Mouse (Mus musculus) v-Abl transformed pro-B cells (cell line): ENCODE measurements around the gene Prdm16.

Source experiments
- in situ Hi-C, 2 experiments: fragments of 400-800 bp; cut with MboI; formaldehyde crosslinking; loops; one replicate each; pipeline ENCODE4 v1.15.1; 2025; ENCODE audit not compliant: unreplicated experiment in 2 of 2

Prdm16 gene

DNA sequence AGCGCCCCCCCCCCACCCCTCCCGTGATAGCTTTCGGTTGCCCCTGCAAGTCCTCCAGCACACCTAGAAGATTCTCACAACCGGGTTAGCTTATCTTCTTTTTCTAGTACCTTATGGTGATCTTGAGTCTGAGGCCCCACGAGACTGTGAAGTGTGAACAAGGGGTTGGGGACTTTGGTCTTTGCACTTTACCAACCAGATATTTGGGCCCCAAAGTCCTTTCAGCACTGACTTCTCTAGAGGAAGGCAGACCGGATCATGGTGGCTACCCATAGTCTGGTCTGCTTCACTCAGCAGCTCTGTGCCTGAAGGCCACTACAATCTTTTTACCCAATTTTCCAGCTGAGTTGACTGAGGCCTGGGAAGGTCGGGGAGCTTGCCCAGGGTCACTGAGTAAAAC, 144.4 kb downstream of the Prdm16 start:
- in situ Hi-C loops: no loop called here

DNA sequence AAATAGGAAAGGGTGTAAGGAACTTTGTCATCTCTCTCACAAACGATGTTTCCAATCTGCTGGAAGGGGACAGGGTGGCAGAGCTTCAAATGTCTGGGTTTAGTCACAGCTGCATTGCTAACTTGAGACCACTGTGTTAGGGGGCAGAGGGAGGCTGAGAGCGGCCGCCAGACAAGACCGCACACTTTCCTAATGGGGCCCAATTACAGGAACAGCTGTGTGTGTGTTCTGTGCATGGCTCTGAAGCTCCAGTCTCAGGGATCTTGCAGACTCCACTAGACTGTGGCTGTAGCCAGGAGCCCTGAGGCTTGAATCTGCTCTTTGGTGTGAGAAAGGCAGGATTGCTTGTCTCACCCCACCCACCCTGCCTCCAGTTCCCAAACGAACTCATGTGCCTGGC, 148.6 kb downstream of the Prdm16 start:
- in situ Hi-C loops: no loop called here

DNA sequence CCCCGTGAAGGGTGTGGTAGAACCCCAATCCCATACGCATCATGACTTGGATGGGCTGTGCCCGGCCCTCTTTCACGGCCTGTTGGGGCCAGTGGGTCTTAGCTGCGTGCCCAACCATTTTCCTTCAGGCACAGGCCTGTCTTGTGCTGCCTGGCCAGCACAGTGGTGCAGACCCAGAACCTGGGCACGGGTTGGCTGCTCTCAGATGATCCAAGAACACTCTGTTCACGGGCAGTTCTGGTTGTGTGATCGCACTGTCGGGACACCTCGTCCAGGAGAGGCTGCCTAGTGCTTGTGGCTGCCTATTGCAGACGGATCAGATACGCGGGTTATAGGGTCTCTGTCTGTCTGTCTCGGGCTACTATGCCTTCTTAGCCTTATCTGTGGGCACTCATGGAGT, 154.0 kb downstream of the Prdm16 start:
- in situ Hi-C loops: no loop called here

DNA sequence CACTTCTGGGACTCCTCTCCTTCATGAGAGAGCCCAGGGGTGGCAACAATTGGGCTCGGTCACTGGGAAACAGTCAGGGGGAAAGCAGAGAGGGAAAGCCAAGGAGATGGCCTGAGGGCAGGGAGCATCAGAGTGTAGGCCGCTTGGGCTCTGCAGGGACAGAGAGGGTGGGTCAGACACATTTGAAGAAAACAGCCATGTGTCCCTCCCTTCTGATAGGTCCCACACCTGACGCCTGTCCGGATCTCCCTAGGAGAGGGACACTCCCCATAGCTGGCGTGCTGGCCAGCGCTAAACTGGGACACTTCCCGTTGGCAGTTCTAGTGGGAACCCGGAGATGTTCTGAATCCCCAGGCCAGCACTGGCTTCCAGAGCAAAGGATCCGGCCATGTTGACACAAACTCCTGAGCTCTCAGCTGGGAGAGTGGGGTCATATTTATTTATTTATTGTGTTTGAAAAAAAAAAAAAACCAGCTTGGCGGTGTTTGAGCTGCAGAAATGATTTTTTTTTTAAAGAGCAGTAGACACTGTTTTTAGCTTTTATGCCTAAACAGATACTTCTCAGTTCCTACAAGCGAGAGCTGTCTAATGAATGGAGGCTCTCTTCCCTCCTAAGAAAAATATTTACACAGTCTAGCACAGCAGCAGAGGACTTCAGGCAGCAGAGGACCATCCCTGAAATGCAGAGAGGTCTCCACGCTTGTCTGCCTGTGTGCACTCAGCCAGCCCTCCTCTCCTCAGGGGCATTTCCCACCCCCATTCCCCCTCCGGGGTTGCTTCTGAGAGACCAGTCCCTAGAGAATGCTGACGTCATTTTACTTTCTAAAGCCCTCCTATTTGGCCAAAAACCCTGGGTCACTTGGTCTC, 154.7 kb downstream of the Prdm16 start:
- in situ Hi-C loops: no loop called here

DNA sequence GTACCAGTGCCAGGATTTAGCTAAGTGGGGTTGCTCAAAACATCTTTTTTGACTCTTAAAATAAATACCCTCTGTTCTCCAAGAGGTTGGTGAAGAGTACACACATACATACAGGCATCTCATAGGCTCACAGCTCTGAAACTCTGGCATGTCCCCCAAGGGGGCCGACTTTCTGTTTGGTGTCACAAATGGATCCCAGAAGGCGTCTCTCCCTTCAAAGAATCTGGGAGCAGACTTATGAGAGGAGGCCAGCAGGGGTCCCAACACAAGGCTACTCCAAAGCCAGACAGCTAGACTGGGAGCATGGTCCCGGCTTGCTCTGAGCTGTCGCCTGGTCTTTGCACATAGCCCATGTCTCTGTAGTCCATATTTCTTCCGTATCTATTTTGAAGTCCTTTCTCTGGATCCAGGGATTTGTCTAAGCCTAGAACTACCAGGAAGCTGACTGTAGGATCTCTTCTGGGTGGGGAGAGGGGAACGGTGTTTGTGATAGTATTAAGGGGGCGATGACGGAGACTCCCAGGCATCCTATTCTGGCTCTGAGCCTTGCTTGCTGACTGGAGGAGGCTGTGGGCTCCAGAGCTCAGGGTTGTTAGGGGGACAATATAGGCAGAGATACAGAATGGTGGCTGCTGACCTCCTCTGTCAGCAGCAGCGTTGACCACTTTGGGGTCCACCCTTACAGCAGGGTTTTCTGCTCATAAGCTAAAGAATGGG, 156.0 kb downstream of the Prdm16 start:
- in situ Hi-C loops: no loop called here

DNA sequence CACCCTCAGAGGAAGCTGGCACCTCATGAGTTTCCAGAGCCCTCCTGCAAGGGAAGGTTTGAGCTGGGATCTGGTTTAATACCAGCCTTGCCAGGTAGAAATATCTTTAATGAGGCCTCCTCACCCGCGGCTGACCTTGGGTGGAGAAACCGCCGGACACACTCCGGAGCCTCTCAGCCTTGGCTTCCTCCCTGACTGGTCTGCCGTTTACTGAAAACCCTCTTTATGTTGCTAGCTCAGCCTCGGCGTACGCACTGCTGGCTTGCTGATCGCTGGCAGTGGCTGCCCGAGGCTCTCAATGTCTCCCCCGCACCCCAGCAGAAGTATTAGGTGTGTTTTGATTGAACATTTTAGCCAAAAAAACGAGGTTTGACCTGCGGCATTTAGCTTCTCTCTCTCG, 156.5 kb downstream of the Prdm16 start:
- in situ Hi-C loops: no loop called here

DNA sequence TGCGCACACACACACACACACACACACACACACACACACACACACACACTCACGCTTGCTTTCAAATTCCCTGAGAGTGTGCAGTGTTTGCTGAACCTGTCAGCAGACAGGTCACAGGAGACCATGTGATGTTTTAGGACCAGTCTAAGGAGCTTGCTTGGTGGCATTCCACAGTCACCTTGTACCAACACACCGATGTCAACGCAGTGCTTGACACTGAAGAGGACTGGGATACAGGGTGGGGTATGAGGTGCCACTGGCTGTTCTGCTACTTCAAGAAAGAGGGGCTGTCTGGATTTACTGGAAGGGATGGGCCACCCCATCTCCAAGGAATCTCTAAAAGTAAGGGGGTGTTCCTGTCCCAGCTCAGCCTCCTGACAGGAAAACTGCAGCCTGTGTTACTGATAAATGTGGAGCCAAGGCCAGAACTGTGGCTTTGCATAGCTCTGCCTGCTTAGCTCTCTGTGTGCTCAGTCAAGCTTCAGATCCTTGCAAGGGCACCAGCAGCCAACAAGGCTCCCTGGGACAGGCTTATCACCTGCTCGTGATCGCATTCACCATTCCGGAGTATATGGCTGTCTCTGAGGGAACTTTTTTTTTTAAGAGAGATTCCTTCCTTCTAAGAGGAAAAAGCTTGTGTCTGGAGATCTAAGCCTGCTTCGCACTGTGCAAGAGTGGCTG, 157.6 kb downstream of the Prdm16 start:
- in situ Hi-C loops: no loop called here

DNA sequence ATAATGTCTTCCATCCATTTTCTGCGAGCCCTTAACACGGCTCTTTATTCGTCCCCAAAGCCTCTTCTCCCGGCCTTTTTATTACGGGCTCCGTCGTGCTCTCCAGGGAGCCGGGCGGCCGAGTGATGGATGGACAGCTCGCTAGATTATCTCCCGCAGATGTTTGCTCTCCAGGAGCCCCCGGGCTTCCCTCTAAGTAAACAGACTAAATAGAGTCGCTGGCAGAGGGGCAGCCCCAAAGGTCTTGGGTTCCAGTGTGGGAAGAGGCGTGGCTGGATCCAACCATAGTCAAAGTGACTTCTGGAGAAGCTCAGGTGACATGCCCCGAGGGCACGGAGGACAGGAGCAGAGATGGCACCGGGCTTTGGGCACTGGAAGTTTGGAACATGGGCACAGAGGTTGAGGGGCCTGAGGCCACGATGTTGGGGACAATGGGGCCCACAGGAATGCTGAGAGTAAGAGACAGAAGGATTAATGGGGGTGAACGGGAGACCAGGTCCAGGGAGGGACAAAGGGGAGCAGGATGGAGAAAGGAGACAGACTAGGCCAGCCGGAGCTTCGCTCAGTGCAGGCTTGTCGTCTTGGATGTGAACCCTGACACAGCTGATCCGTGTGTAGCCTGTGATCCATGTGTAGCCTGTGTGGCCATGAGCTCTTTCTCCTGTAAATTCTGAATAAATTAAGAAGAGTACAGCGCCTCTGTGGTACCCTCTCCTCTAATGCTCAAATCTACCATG, 162.9 kb downstream of the Prdm16 start:
- in situ Hi-C loops: no loop called here

DNA sequence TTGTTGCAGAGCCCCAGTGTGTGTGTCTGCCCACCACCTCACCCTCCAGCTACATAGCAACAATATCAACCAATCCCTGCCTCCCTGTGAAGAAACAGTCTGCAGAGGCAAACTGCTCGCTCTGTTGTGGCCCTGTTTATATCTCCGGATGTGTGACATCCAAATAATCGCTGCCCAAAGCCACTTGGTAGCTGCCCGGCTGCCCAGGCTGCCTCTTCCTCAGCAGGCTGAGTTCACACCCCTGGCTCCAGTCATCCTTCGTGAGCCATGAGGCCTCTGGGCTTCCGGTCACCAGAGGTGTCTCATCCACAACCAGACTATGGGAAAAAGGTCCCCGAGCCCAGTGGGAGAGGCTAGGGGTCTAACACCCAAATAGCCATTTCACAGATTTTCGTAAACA, 164.1 kb downstream of the Prdm16 start:
- in situ Hi-C loops: no loop called here

DNA sequence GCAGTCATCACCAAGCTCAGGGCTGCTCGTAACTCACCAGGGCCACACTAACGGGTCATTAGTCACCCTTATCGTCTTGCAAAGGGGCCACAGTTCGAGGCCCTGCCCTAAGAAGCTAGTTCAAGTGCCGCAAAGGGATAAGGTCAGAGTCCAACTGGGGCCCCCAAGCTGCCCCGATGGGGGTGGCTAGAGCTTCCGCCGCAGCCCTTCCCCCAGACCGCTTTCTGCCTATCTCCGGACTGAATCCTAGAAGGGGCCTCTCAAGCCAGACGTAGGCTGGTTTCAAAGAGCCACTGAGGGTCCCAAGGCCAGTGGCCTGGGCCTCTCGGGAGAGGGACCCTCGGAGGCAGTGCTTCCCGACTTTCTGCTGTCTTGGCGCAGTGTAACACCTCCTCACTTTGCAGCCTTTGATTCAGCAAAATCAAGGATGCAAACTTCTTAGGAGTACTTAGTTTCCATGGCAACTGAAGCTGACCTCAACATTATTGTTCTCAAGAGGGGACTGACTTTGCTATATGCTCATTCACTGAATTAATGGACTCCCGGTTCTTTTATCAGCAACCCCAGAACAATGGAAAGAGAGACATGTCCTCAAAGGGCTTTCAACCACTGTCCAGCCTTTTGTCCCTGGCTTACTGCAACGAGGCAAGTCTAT, 165.1 kb downstream of the Prdm16 start:
- in situ Hi-C loops: no loop called here

DNA sequence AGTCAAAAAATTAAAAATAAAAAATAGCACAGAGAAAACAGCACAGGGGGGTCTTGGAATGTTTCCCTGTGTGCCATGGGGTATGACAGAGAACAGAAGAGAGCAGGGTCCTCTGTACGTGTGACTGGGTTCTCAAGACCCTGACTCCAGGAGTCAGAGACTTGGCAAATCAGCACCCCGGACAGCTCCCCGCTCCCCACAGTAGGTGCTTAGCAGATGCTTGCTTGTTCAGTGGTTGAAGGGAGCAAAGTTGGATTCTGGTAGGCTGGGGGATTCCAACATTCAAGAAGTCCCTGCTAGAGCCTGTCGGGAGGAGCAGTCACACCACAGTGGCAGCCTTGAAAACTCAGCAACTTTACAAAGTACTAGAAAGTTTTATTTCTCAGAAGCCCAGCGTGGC, 170.4 kb downstream of the Prdm16 start:
- in situ Hi-C loops: no loop called here

DNA sequence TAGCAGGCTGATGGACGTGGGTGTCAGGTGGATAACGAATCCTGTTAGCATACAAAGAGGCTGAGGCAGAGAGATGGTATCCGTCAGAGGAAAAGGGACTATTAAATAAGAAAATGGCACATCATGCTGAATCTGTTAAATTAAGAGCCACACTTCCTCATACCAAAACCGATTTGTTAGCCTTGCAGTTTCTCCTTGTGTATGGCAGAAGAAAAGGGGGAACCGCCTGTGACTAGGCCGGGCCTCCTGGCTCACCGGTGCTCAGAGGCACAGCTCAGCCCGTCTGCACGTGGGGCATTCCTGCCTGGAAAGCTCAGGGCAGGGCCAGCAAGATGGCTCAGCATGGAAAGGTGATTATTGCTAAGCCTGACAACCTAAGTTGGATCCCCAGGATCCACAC, 171.6 kb downstream of the Prdm16 start:
- in situ Hi-C loops: no loop called here

DNA sequence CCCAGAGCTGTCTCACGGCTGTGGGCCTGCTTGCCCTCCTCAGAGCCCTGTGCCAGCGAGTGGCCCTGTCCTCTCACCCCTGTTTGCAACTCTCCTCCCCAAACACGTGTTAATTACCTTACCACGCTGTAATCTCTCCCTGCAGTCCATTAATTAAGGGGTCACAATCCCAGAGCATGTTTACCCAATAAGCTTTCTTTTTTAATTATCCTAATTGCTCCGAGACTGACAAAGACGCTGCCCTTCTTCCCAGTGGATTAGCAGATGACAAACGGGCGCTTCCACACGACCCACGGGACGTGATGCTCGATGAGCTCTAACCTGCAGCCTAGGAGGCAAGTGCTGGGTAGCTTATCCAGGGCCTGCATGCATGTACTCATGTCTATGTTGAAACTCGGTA, 176.7 kb downstream of the Prdm16 start:
- in situ Hi-C loops: no loop called here

DNA sequence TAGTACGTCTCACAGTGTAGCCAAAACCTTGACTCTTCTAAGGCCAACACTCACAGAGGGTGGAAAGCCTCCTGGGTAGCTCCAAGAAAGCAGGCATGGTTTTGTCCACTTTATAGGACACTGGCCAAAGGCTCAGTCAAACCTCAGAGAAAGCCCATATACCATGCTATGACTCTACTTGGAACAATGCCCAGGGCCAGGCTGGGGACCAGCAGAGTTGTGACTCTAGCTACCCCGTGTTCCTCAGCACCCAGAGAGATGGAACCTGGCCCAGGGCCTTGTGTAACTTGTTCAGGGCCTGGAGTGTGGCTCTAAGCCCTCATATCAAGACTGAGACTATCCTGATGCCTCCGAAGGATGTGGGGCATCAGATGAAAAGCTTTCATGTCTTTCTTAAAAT, 178.9 kb downstream of the Prdm16 start:
- in situ Hi-C loops: no loop called here

DNA sequence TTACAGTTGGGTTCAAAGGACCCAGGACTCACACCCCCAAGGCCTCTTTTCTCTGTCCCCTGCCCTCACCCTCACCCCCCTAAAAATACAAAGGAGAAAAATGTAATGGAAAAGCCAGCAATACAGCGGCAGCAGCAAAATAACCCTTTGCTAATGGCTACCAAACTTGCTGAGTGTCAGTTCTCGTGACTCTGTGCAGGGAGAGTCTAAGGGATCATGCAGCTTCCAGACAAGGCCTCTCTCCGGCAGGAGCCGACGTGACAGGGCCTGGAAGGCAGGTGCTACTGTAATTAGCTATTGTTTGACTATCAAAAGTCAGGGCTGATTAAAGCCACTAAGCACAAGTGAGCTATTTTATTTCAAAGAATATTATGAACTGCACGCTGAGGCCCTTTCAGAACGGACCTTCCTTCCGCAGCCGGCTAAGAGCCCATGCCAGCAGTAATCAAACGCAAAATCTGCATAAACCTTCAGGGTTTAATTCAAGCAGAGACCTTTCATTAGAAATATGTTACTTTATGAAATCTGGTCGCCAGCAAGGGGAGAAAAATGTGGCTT, 180.3 kb downstream of the Prdm16 start:
- in situ Hi-C loops: no loop called here

DNA sequence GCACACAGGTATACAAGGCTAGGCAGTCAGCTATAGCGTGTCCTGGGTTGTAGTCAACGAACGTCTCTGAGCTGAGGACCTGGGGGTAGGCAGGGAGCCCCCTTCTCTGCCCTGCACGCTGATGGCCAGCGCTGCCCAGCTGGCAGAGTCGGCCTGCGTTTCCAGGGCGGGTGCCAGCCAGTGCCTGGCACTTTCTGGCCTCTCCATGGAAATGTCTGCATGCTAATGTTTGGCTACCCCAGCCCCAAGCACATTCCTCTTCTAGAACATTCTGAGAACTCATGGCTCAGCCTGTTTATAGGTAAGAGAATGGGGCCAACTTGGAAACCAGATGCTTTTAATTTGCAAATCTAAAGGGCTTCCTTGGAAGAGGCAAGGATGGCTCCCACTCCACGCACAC, 186.2 kb downstream of the Prdm16 start:
- in situ Hi-C loops: no loop called here

DNA sequence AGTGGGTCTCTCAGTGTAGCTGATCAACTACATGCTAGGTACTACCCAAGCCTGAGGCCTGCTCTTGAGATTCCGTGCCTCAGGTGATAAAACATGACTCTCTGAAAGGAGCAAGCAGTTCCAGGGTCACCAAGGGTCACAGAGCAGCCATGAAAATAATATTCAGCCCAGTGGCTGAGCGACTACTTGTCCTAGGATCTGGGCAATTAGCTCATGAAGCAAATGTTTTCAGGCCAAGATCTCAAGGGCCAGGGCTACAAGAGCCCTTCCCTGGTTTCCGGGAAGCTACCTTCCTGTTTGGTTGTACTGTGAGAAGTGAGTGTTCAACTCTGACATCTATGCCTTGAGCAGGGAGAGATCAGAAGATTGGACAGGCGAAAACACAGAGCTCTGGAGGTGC, 186.6 kb downstream of the Prdm16 start:
- in situ Hi-C loops: no loop called here

DNA sequence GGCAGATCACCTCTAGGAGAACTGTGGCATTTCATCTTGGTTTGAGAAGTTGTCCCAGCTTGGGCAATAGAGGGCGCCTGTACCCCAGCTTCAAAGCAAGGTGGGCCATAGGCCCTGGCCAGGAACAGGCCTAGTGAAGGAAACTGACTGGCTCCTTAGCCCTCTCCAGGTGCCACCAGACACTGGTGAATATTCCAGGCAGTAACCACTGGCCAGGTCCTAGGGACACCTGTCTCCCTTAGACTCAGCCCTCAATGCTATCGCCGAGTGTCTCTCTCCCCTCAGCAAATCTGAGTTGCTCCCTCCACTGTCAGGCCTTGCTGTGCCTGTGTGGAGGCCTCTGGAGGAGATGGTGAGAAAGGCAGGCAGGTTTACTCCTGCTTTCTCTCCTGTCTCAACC, 187.3 kb downstream of the Prdm16 start:
- in situ Hi-C loops: no loop called here

DNA sequence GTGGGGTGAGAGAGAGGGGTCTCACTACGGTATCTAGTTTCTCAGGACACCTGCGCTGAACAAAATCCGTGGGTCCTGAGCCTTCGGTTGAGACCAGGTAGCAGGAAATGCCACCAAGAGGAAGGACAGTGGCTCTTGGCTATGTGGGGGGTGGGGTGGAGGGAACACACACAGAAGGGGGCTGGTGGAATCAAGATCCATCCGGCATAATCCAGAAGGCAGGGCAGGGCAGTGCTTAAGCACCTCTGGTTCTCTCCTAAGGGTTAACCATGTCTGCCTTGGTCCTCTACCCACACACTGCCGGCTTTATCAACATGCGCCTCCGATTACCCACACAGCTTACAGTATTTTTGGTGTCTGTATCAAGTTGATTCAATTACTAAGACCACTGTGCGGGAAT, 191.0 kb downstream of the Prdm16 start:
- in situ Hi-C loops: no loop called here

DNA sequence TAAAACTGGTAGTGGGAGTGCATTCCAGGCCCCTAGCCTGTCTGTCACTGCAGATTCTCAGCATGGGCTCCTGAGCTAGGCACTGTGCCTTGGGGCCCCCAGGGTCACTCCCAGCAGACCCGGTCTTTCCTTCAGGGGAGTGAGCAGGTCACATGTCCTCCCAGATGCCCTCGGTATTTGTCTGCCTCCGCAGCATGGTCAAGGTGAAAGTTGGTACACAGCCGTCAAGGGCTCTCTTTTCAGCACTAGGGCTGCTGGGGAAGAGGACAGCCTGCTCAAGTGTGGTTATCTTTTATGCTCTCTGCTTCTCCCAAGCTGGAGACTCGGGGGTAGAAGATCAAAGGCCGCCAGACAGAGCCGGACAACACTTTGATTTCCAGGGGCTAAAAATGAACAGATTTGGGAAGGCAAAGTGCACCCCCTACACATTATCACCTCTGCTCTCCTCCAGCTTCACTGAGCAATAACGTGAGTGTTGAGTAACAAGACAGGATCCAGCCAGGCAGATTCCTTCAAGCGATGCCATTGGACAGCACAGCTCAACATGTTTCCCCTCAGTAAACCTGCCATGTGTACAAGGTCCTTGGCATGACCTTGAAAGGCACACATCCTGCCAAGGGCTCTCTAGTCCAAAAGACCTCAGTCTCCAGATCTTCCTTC, 193.9 kb downstream of the Prdm16 start:
- in situ Hi-C loops: no loop called here
